In genomic region chr1:34244678-34245077, GRCm38 (mm10) we compare ENCODE assay signal across 26 mouse cellular contexts.
A peak's percentile ranks its signal among the peaks of the same experiment; 100 is the strongest.
DNase-seq lines count a peak whose midpoint lies in the region; ATAC-seq and TF ChIP-seq lines count a peak whose summit lies in the region.
"Had no signal": no experiment of that assay in that cellular context is flagged by ENCODE, and none has a peak within 500 bp of the region (broad histone marks: within the 10 kb centered on the region; RNA-seq: fewer than 3 reads in every experiment).

No protein-coding gene starts in this region.

- POLR2A ChIA-PET in Patski (lab: Charles Lee): no interaction called here

- no peaks in the 10 kb centered on the region for H3K27me3 ChIP-seq in heart, embryonic 10.5 days (ENCODE audit: insufficient read depth, poor library complexity, severe bottlenecking)
- no peaks in the 10 kb centered on the region for H3K27me3 ChIP-seq in kidney, adult 2 months (replicated peaks; ENCODE audit: control insufficient read depth, insufficient read depth, low read length)
- H3K27me3 ChIP-seq in Patski: no peaks in the 10 kb centered on the region
- no peaks in the 10 kb centered on the region for H3K27me3 ChIP-seq in hindbrain, embryonic 10.5 days (ENCODE audit: insufficient read depth, poor library complexity, severe bottlenecking)
- H3K27me3 ChIP-seq: embryonic facial prominence, embryonic 13.5 days; forebrain, embryonic 15.5 days; hindbrain, embryonic 12.5 days; intestine, embryonic 15.5 days; liver, embryonic 12.5 days; stomach, embryonic 15.5 days had no signal

- no peak overlapping the region for H3K4me3 ChIP-seq in heart, embryonic 10.5 days
- H3K4me3 ChIP-seq in kidney, adult 2 months (ENCODE audit: insufficient read depth, low read depth, low read length): no peak overlapping the region
- H3K4me3 ChIP-seq in hindbrain, embryonic 10.5 days: no peak overlapping the region
- H3K4me3 ChIP-seq: embryonic facial prominence, embryonic 13.5 days; forebrain, embryonic 10.5 days; forebrain, embryonic 15.5 days; hindbrain, embryonic 12.5 days; intestine, embryonic 15.5 days; liver, embryonic 12.5 days; stomach, embryonic 15.5 days had no signal

- peaks cover 45% of the 10 kb centered on the region for H3K36me3 ChIP-seq in heart, embryonic 10.5 days
- H3K36me3 ChIP-seq in kidney, adult 2 months (ENCODE audit: control insufficient read depth, insufficient read depth, low read length): peaks cover 5% of the 10 kb centered on the region; the same call in 1 of the 2 replicates
- peaks cover 67% of the 10 kb centered on the region for H3K36me3 ChIP-seq in hindbrain, embryonic 10.5 days
- H3K36me3 ChIP-seq: intestine, embryonic 15.5 days had no signal

- 74% methylated on average over 10 of the region's 10 CpGs for WGBS in heart, embryonic 10.5 days
- WGBS in kidney, adult 2 months: 38% methylated on average over 10 of the region's 10 CpGs
- WGBS in hindbrain, embryonic 10.5 days: 91% methylated on average over 10 of the region's 10 CpGs

- ATAC-seq in Patski: peak; percentile 90
- ATAC-seq: forebrain, embryonic 15.5 days; hindbrain, postnatal 0 days; intestine, embryonic 15.5 days; liver, embryonic 12.5 days; liver, postnatal 0 days; midbrain, embryonic 16.5 days had no signal

- TF ChIP-seq CTCF in kidney, adult 2 months (conservative IDR thresholded peaks at IDR 0.05; ENCODE audit: insufficient read depth, insufficient read length, low read depth, low read length): no peak
- no peak for TF ChIP-seq CTCF in Patski (IDR thresholded peaks at IDR 0.05)

- no peak overlapping the region for H3K27ac ChIP-seq in heart, embryonic 10.5 days
- no peak overlapping the region for H3K27ac ChIP-seq in kidney, adult 2 months (ENCODE audit: insufficient read depth, low read depth, low read length)
- no peak overlapping the region for H3K27ac ChIP-seq in hindbrain, embryonic 10.5 days
- H3K27ac ChIP-seq: embryonic facial prominence, embryonic 13.5 days; forebrain, embryonic 10.5 days; forebrain, embryonic 15.5 days; hindbrain, embryonic 12.5 days; hindbrain, postnatal 0 days; intestine, embryonic 15.5 days; liver, embryonic 12.5 days; stomach, embryonic 15.5 days had no signal

- TF ChIP-seq POLR2A in kidney, adult 2 months (IDR thresholded peaks at IDR 0.05; ENCODE audit: low read depth, low read length): no peak

- H3K9me3 ChIP-seq in heart, embryonic 10.5 days: no peaks in the 10 kb centered on the region
- H3K9me3 ChIP-seq in hindbrain, embryonic 10.5 days: no peaks in the 10 kb centered on the region
- H3K9me3 ChIP-seq: embryonic facial prominence, embryonic 13.5 days; forebrain, embryonic 10.5 days; forebrain, embryonic 15.5 days; hindbrain, embryonic 12.5 days; intestine, embryonic 15.5 days; liver, embryonic 12.5 days; stomach, embryonic 15.5 days had no signal

- DNase-seq in heart, adult 8-10 months (ENCODE audit: low spot score): peak; percentile 11
- no peak for DNase-seq in heart, embryonic 10.5 days (ENCODE audit: low spot score)
- DNase-seq in kidney, adult 2 months: peak; percentile 30
- DNase-seq in kidney, postnatal 14 days: no peak
- DNase-seq in Patski (ENCODE audit: low read depth, low spot score): no peak
- peak; percentile 28 for DNase-seq in R1 (ENCODE audit: low read depth, low spot score)
- DNase-seq in hindbrain, embryonic 10.5 days (ENCODE audit: low spot score): no peak
- DNase-seq in cerebellum, adult 9-10 months: no peak
- DNase-seq: adrenal gland, postnatal 10 days; B cell, adult 2 months; cerebellum, adult 11-12 months; cerebellum, postnatal 10 days; layer of hippocampus, postnatal 36 days; left cerebral cortex, postnatal 4 days; liver, postnatal 0 days; lung, postnatal 36 days; right cerebral cortex, postnatal 25 days had no signal

- 0 out of 2 replicates have a peak, but pooled peaks cover 4% of the 10 kb centered on the region for H3K4me1 ChIP-seq in heart, embryonic 10.5 days
- H3K4me1 ChIP-seq in kidney, adult 2 months (ENCODE audit: control insufficient read depth, insufficient read depth, low read length): no peaks in the 10 kb centered on the region
- H3K4me1 ChIP-seq in hindbrain, embryonic 10.5 days (replicated peaks): no peaks in the 10 kb centered on the region
- H3K4me1 ChIP-seq: embryonic facial prominence, embryonic 13.5 days; forebrain, embryonic 10.5 days; forebrain, embryonic 15.5 days; hindbrain, embryonic 12.5 days; liver, embryonic 12.5 days; stomach, embryonic 15.5 days had no signal

- in situ Hi-C loops in Patski (cut with MboI; ENCODE audit: low pct_unique_long_range_greater_than_20kb): no loop called here

- CTCF ChIA-PET in Patski (lab: Charles Lee): interaction anchor here (1.0 to 1.4 kb wide), 3 partner anchors 9 to 12 kb away, joined by 3 to 4 read pairs (median 4); no protein-coding TSS in a partner anchor

Comparison
In these comparisons a context has a peak if more than half of its experiments do, and no peak if none do; other contexts are left out.
1. DNase-seq: peak in heart, adult 8-10 months (single experiment), kidney, adult 2 months (single experiment) and R1 (single experiment); none in heart, embryonic 10.5 days (single experiment), kidney, postnatal 14 days (single experiment), Patski (single experiment), hindbrain, embryonic 10.5 days (single experiment) and cerebellum, adult 9-10 months (single experiment).